Mouse (Mus musculus) kidney, embryonic 14.5 days (tissue): Measurements from ENCODE around the gene Cdc25b. TPM values are rescaled to one million over a fixed set of nuclear protein-coding genes. Genes with fewer than 3 reads are reported as not detected.

ENCODE experiments used
- ATAC-seq: fragments of 200-750 bp; cut with Nextera tagmentation; 2 replicates; pipeline ENCODE4 v1.8.0; 2017; ENCODE audit warnings: moderate number of reproducible peaks, mild to moderate bottlenecking, moderate TSS enrichment, moderate library complexity; ENCODE audit not compliant: low FRiP score, low TSS enrichment
- H3K27ac ChIP-seq: fragments of 300-500 bp; sonication (generic); 2 replicates; pipeline ENCODE4 v1.5.1; 2014; ENCODE audit warnings: low read depth, mild to moderate bottlenecking, low read length, moderate library complexity, mixed read lengths
- H3K27me3 ChIP-seq: fragments of 300-500 bp; sonication (generic); 2 replicates; pipeline ENCODE4 v1.6.1; 2014; ENCODE audit warnings: mild to moderate bottlenecking, low read length; ENCODE audit not compliant: control insufficient read depth, insufficient read depth
- H3K36me3 ChIP-seq: fragments of 300-500 bp; sonication (generic); 2 replicates; pipeline ENCODE4 v1.6.1; 2014; ENCODE audit warnings: low read length, mixed read lengths; ENCODE audit not compliant: control insufficient read depth, insufficient read depth
- H3K4me1 ChIP-seq: fragments of 300-500 bp; sonication (generic); 2 replicates; pipeline ENCODE4 v1.6.1; 2014; ENCODE audit warnings: low read length, mixed read lengths; ENCODE audit not compliant: control insufficient read depth, insufficient read depth
- H3K4me2 ChIP-seq: fragments of 300-500 bp; sonication (generic); replicated peaks from 2 replicates; pipeline ENCODE4 v1.6.1; 2014; ENCODE audit warnings: low read depth, mild to moderate bottlenecking, low read length
- H3K4me3 ChIP-seq: fragments of 300-500 bp; sonication (generic); 2 replicates; pipeline ENCODE4 v1.5.1; 2014; ENCODE audit warnings: mild to moderate bottlenecking, low read length
- H3K9ac ChIP-seq: fragments of 300-500 bp; sonication (generic); 2 replicates; pipeline ENCODE4 v1.6.1; 2014; ENCODE audit warnings: low read depth, mild to moderate bottlenecking, low read length, moderate library complexity
- H3K9me3 ChIP-seq: fragments of 300-500 bp; sonication (generic); 2 replicates; pipeline ENCODE4 v1.6.1; 2016; ENCODE audit warnings: low read length; ENCODE audit not compliant: control insufficient read depth
- WGBS: fragments of 180-500 bp; shearing (Covaris S2); extraction: QIAGEN DNeasy Blood & Tissue Kit; methylation state at CpG from one replicate; pipeline ENCODE4 v1.1.7; 2014; 5-methylcytosine and 5-hydroxymethylcytosine counted together
- polyA plus RNA-seq: library from polyadenylated mRNA; unstranded; fragments of >200 nt; fragmentation: Nextera tagmentation; extraction: Ambion mirVana; gene quantifications from 2 replicates; pipeline ENCODE4 v1.2.1, GENCODE M21; 2014

The Cdc25b gene
- polyA plus RNA-seq, 1 experiment from 2014 or later: 55.7 TPM

DNA sequence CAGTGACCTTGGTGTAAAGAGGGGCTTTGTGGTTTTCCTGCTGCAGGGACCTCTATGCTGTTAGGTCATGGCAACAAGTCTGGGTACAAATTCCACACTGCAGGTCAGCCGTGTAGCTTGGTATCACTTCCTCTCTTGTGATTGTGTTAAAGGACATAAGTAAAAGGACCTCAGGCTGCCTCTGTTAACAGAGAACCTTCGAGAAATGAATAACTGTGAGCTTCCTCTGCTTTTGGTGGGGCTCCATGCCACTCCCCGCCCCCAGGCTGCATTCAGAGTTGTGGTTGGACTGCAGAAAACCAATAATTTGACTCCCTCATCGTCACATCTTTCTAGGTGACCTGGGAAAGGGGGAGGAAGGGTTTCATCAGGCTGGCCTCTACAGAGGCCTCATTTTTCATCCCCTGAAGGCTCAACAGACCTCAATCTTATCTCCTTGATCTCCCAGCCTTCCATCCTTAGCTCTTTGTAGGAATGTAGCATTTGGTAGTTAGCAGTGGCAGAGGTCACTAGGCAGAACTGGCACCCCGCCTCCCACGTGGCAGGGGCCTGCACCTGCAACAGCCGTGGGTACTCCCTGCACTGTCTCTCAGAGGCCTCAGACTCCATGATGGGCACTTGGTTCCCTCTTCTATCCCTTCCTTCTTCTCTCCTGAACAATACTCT is 48.4 kb downstream of the Cdc25b start:
- Histone ChIP-seq H3K4me1 (peaks cover 20% of the 10 kb centered on the region), H3K4me3 (peak overlapping the region; percentile 67), H3K36me3 (peaks cover 11% of the 10 kb centered on the region), H3K27ac (peak overlapping the region; percentile 80; the same call in 1 of the 2 replicates), H3K4me2 (peak overlapping the region; percentile 87), H3K9me3 (no peaks in the 10 kb centered on the region), H3K9ac (0 out of 2 replicates have a peak overlapping the region, but pooled peaks have one; percentile 72), H3K27me3 (no peaks in the 10 kb centered on the region)
- 48% methylated on average over 7 of the region's 7 CpGs for WGBS
- no peak for ATAC-seq

- Histone ChIP-seq H3K4me1 (no peaks in the 10 kb centered on the region), H3K36me3 (peaks cover 73% of the 10 kb centered on the region), H3K4me3 (no peak overlapping the region), H3K9me3 (no peaks in the 10 kb centered on the region), H3K27ac (no peak overlapping the region), H3K4me2 (no peak overlapping the region), H3K27me3 (no peaks in the 10 kb centered on the region), H3K9ac (no peak overlapping the region)
- no peak for ATAC-seq
These were observed 55.4 kb downstream of the Cdc25b start for GRCm38 (mm10) chr2:131242180-131242579.

- Histone ChIP-seq H3K4me2 (no peak overlapping the region), H3K27ac (no peak overlapping the region), H3K36me3 (peaks cover 81% of the 10 kb centered on the region), H3K27me3 (no peaks in the 10 kb centered on the region), H3K9ac (no peak overlapping the region), H3K9me3 (no peaks in the 10 kb centered on the region), H3K4me1 (no peaks in the 10 kb centered on the region), H3K4me3 (no peak overlapping the region)
- ATAC-seq: no peak
- 77% methylated on average over 7 of the region's 7 CpGs for WGBS
These were observed 56.2 kb downstream of the Cdc25b start for GRCm38 (mm10) chr2:131242929-131243328.

Other genes with a start within 250 kb of the Cdc25b start
- 17.2 and 17.8 TPM in 2 replicates for gene Gfra4, start 143.9 kb upstream of the Cdc25b start, polyA plus RNA-seq
- gene Adam33, start 123.1 kb upstream of the Cdc25b start, polyA plus RNA-seq: 0.89 and 1.0 TPM in 2 replicates
- gene Siglec1, start 100.2 kb upstream of the Cdc25b start, polyA plus RNA-seq: 0.27 and 0.47 TPM in 2 replicates
- 8.6 and 10.0 TPM in 2 replicates for gene Hspa12b, start 59.7 kb upstream of the Cdc25b start, polyA plus RNA-seq
- not detected in 2 replicates for gene Gm11037, start 53.5 kb upstream of the Cdc25b start, polyA plus RNA-seq
- gene 1700037H04Rik, start 26.9 kb upstream of the Cdc25b start, polyA plus RNA-seq: 99.3 and 101 TPM in 2 replicates
- 6.9 and 8.0 TPM in 2 replicates for gene Cenpb, start 6.9 kb upstream of the Cdc25b start, polyA plus RNA-seq
- 3.4 and 5.1 TPM in 2 replicates for gene Spef1, start 333 bp downstream of the Cdc25b start, polyA plus RNA-seq
- 22.2 and 23.7 TPM in 2 replicates for gene Ap5s1, start 20.1 kb downstream of the Cdc25b start, polyA plus RNA-seq
- 19.7 and 23.7 TPM in 2 replicates for gene Mavs, start 47.1 kb downstream of the Cdc25b start, polyA plus RNA-seq
- 45.4 and 49.3 TPM in 2 replicates for gene Pank2, start 75.5 kb downstream of the Cdc25b start, polyA plus RNA-seq
- gene Rnf24, start 165.9 kb downstream of the Cdc25b start, polyA plus RNA-seq: 3.9 and 4.8 TPM in 2 replicates